Mouse (Mus musculus) MEL (cell line): ENCODE results near the gene Pi4k2b.

Experiments used
- GABPA ChIP-seq: IDR thresholded peaks from 2 replicates; pipeline ENCODE4 v1.6.1; 2012; ENCODE audit warnings: low read depth, mild to moderate bottlenecking, inconsistent platforms, low read length, improper control_type of control experiment, moderate library complexity
- MAX ChIP-seq: IDR thresholded peaks from 2 replicates; pipeline ENCODE4 v1.6.1; 2011; ENCODE audit warnings: low read length, improper control_type of control experiment
- NRF1 ChIP-seq: IDR thresholded peaks from 2 replicates; pipeline ENCODE4 v1.6.1; 2014; ENCODE audit warnings: low read depth, mild to moderate bottlenecking, inconsistent platforms, low read length, improper control_type of control experiment, moderate library complexity; ENCODE audit not compliant: poor library complexity, insufficient read depth, severe bottlenecking
- TCF12 ChIP-seq: IDR thresholded peaks from 2 replicates; pipeline ENCODE4 v1.6.1; 2014; ENCODE audit warnings: low read depth, mild to moderate bottlenecking, inconsistent platforms, low read length, improper control_type of control experiment, moderate library complexity
- USF2 ChIP-seq, 2 experiments: IDR thresholded peaks; 2 replicates each; pipeline ENCODE4 v1.6.1; 2011 to 2012; ENCODE audit warnings: improper control_type of control experiment in 2 of 2, low read length in 2 of 2, borderline replicate concordance in 1 of 2, inconsistent platforms in 1 of 2, low read depth in 1 of 2, mild to moderate bottlenecking in 1 of 2; ENCODE audit not compliant: insufficient read depth in 1 of 2
- ZNF384 ChIP-seq: IDR thresholded peaks from 2 replicates; pipeline ENCODE4 v1.6.1; 2012; ENCODE audit warnings: low read depth, mild to moderate bottlenecking, inconsistent platforms, low read length, improper control_type of control experiment

DNA sequence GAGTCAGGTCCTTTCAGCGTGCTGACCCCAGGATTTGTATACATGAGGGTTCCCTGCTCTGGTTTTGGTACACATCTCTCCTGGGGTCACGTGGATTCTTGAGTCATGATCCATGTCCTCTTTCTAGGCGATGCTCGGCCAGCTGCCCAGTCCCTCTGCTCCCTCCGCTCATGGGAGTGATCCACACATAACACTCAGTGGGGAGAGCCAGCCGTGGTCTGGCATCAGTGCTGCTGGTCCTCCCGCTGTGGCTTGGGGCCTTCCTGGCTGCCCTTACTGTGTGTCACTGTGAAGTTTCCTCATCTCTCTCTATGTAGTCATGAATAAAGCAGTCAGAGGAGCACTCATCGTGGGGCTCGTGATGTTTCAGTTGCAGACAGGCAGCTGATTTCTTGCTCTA lies 52.7 kb downstream of the Pi4k2b start:
- TF ChIP-seq TCF12 = no peak
- no peak for TF ChIP-seq ZNF384
- no peak for TF ChIP-seq MAX
- TF ChIP-seq USF2 (IDR thresholded peaks at IDR 0.05; ENCODE audit: borderline replicate concordance in 1 of 2, insufficient read depth in 1 of 2, low read depth in 1 of 2, low read length in 2 of 2) = no peak
- TF ChIP-seq GABPA = no peak
- no peak for TF ChIP-seq NRF1
